Mouse (Mus musculus): Measurements from ENCODE around the gene Supt16. TPM values are rescaled to one million over a fixed set of nuclear protein-coding genes. Genes with fewer than 3 reads are reported as not detected.
A peak's percentile ranks its signal among the peaks of the same experiment; 100 is the strongest.

The Supt16 gene
- polyA plus RNA-seq, 1 experiment from 2014 or later, result 91.2 TPM

GRCm38 (mm10) chr14:52166571-52166970, 30.6 kb downstream of the Supt16 start:
- H3K36me3 ChIP-seq (replicated peaks; ENCODE audit: control insufficient read depth, insufficient read depth, low read depth, low read length), result peaks cover 14% of the 10 kb centered on the region
- H3K27ac ChIP-seq (replicated peaks; ENCODE audit: low read depth, low read length), result no peak overlapping the region
- DNase-seq (ENCODE audit: low spot score) (no peak), ATAC-seq (replicated peaks; ENCODE audit: insufficient number of reproducible peaks, low FRiP score, low TSS enrichment, low read depth) (no peak)
- no peak overlapping the region for H3K9ac ChIP-seq (replicated peaks; ENCODE audit: low read length)
- no peaks in the 10 kb centered on the region for H3K9me3 ChIP-seq (replicated peaks; ENCODE audit: control insufficient read depth, low read length)
- H3K4me3 ChIP-seq (ENCODE audit: low read depth, low read length), result no peak overlapping the region
- no peaks in the 10 kb centered on the region for H3K27me3 ChIP-seq (ENCODE audit: control insufficient read depth, insufficient read depth, low read length)
- no peaks in the 10 kb centered on the region for H3K4me1 ChIP-seq (ENCODE audit: control insufficient read depth, insufficient read depth, low read length)
- H3K4me2 ChIP-seq (ENCODE audit: low read depth, low read length), result no peak overlapping the region
- 96% methylated on average over 2 of the region's 2 CpGs for WGBS

DNA sequence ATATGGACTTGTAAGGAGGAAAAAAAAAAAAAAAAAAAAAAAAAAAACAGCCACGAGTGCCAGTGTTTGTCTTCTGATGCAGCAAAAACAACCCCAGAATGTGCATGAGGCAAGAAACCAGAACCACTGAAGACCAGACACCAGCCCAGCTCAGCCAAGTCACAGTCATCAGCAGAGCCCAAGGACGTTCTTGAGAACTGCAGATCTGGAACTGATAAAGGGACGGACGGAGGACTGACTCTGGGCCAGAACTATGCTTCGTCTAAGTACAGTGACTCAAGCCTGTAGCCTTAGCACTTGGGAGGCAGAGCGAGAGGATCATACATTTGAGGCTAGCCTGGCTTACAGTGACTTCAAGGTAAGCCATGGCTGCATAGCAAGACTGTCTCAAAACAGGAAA, 36.3 kb downstream of the Supt16 start:
- no peak overlapping the region for H3K4me2 ChIP-seq (ENCODE audit: low read depth, low read length)
- H3K4me3 ChIP-seq (ENCODE audit: low read depth, low read length), result no peak overlapping the region
- no peak overlapping the region for H3K9ac ChIP-seq (replicated peaks; ENCODE audit: low read length)
- no peaks in the 10 kb centered on the region for H3K27me3 ChIP-seq (ENCODE audit: control insufficient read depth, insufficient read depth, low read length)
- no peak overlapping the region for H3K27ac ChIP-seq (replicated peaks; ENCODE audit: low read depth, low read length)
- no peaks in the 10 kb centered on the region for H3K4me1 ChIP-seq (ENCODE audit: control insufficient read depth, insufficient read depth, low read length)
- WGBS, result 81% methylated on average over 6 of the region's 6 CpGs
- H3K36me3 ChIP-seq (replicated peaks; ENCODE audit: control insufficient read depth, insufficient read depth, low read depth, low read length), result peaks cover 19% of the 10 kb centered on the region
- DNase-seq (ENCODE audit: low spot score), result no peak
- ATAC-seq (replicated peaks; ENCODE audit: insufficient number of reproducible peaks, low FRiP score, low TSS enrichment, low read depth), result no peak
- no peaks in the 10 kb centered on the region for H3K9me3 ChIP-seq (replicated peaks; ENCODE audit: control insufficient read depth, low read length)

DNA sequence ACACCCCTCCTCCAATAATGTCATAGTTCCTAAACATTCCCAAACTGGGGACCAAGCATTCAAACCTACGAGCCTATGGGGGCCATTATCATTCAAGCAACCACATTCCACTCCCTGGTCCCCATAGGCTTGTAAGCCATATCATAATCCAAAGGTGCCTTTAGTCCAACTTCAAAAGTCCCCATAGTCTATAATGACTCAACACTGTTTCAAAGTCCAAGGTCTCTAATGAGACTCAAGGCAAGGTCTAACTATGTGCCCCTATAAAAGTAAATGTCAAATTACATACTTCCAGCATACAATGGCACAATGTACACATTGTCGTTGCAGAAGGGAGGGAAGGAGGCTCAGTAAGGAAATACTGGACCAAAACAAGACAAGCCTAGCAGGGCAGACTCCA, 42.2 kb downstream of the Supt16 start:
- Histone ChIP-seq H3K27me3 (ENCODE audit: control insufficient read depth, insufficient read depth, low read length) (no peaks in the 10 kb centered on the region), H3K4me1 (ENCODE audit: control insufficient read depth, insufficient read depth, low read length) (no peaks in the 10 kb centered on the region), H3K4me2 (ENCODE audit: low read depth, low read length) (no peak overlapping the region), H3K9ac (replicated peaks; ENCODE audit: low read length) (no peak overlapping the region), H3K36me3 (replicated peaks; ENCODE audit: control insufficient read depth, insufficient read depth, low read depth, low read length) (peaks cover 8% of the 10 kb centered on the region), H3K4me3 (ENCODE audit: low read depth, low read length) (no peak overlapping the region), H3K9me3 (replicated peaks; ENCODE audit: control insufficient read depth, low read length) (no peaks in the 10 kb centered on the region), H3K27ac (replicated peaks; ENCODE audit: low read depth, low read length) (no peak overlapping the region)
- DNase-seq (ENCODE audit: low spot score) (no peak), ATAC-seq (replicated peaks; ENCODE audit: insufficient number of reproducible peaks, low FRiP score, low TSS enrichment, low read depth) (no peak)
- WGBS, result 87% methylated on average over 2 of the region's 2 CpGs

DNA sequence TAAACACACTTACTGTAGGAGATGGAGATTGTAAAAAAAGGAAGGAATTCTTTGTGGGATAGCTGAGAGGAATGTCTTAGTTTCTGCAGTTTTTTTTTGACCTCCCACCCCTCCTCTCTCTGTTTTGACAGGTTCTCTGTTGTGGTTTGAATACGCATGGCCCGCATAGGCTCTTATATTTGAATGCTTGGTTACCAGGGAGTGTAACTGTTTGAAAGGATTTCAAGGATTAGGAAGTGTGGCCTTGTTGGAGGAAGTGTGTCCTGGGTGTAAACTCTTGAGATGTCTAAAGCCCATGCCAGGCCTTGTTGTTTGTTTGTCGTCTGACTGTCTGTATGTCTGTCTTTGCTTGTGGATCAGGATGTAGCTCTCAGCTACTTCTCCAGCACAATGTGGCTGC, 44.6 kb downstream of the Supt16 start:
- no peaks in the 10 kb centered on the region for H3K27me3 ChIP-seq (ENCODE audit: control insufficient read depth, insufficient read depth, low read length)
- H3K9ac ChIP-seq (replicated peaks; ENCODE audit: low read length), result no peak overlapping the region
- H3K4me2 ChIP-seq (ENCODE audit: low read depth, low read length), result no peak overlapping the region
- ATAC-seq (replicated peaks; ENCODE audit: insufficient number of reproducible peaks, low FRiP score, low TSS enrichment, low read depth), result no peak
- no peaks in the 10 kb centered on the region for H3K4me1 ChIP-seq (ENCODE audit: control insufficient read depth, insufficient read depth, low read length)
- 52% methylated on average over 3 of the region's 3 CpGs for WGBS
- no peaks in the 10 kb centered on the region for H3K36me3 ChIP-seq (replicated peaks; ENCODE audit: control insufficient read depth, insufficient read depth, low read depth, low read length)
- no peak for DNase-seq (ENCODE audit: low spot score)
- no peak overlapping the region for H3K4me3 ChIP-seq (ENCODE audit: low read depth, low read length)
- H3K9me3 ChIP-seq (replicated peaks; ENCODE audit: control insufficient read depth, low read length), result no peaks in the 10 kb centered on the region
- H3K27ac ChIP-seq (replicated peaks; ENCODE audit: low read depth, low read length), result no peak overlapping the region

DNA sequence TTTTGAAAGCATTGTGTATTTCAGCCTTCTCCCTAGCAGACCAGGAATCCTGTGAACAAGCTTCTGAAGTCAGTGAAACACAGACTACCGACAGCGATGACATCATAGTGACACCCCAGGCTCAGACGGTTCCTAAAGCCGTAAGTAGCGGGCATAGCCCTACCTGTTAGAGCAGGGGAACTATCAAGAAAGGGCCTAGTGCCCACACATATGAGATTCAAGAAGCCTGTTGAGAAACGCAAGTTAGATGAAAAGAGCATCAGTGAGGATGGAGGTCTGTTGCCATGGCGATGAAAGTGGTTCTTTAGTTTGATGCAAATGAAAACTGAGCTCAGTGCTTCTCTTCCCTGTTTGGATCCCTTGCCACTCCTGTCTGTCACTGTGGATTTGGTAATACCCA, 45.0 kb downstream of the Supt16 start:
- H3K4me2 ChIP-seq (ENCODE audit: low read depth, low read length), result no peak overlapping the region
- no peak overlapping the region for H3K27ac ChIP-seq (replicated peaks; ENCODE audit: low read depth, low read length)
- H3K4me3 ChIP-seq (ENCODE audit: low read depth, low read length), result no peak overlapping the region
- peak; percentile 23 for DNase-seq (ENCODE audit: low spot score)
- WGBS, result 45% methylated on average over 7 of the region's 7 CpGs
- H3K4me1 ChIP-seq (ENCODE audit: control insufficient read depth, insufficient read depth, low read length), result no peaks in the 10 kb centered on the region
- no peak for ATAC-seq (replicated peaks; ENCODE audit: insufficient number of reproducible peaks, low FRiP score, low TSS enrichment, low read depth)
- no peaks in the 10 kb centered on the region for H3K27me3 ChIP-seq (ENCODE audit: control insufficient read depth, insufficient read depth, low read length)
- H3K9ac ChIP-seq (replicated peaks; ENCODE audit: low read length), result no peak overlapping the region
- H3K36me3 ChIP-seq (replicated peaks; ENCODE audit: control insufficient read depth, insufficient read depth, low read depth, low read length), result no peaks in the 10 kb centered on the region
- no peaks in the 10 kb centered on the region for H3K9me3 ChIP-seq (replicated peaks; ENCODE audit: control insufficient read depth, low read length)

GRCm38 (mm10) chr14:52149888-52150287, 47.3 kb downstream of the Supt16 start:
- Histone ChIP-seq H3K9me3 (replicated peaks; ENCODE audit: control insufficient read depth, low read length) (no peaks in the 10 kb centered on the region), H3K4me3 (ENCODE audit: low read depth, low read length) (no peak overlapping the region), H3K9ac (replicated peaks; ENCODE audit: low read length) (no peak overlapping the region), H3K4me2 (ENCODE audit: low read depth, low read length) (no peak overlapping the region), H3K4me1 (ENCODE audit: control insufficient read depth, insufficient read depth, low read length) (no peaks in the 10 kb centered on the region), H3K36me3 (replicated peaks; ENCODE audit: control insufficient read depth, insufficient read depth, low read depth, low read length) (no peaks in the 10 kb centered on the region), H3K27me3 (ENCODE audit: control insufficient read depth, insufficient read depth, low read length) (no peaks in the 10 kb centered on the region), H3K27ac (replicated peaks; ENCODE audit: low read depth, low read length) (no peak overlapping the region)
- DNase-seq (ENCODE audit: low spot score) (no peak), ATAC-seq (replicated peaks; ENCODE audit: insufficient number of reproducible peaks, low FRiP score, low TSS enrichment, low read depth) (no peak)
- 56% methylated on average over 4 of the region's 4 CpGs for WGBS

DNA sequence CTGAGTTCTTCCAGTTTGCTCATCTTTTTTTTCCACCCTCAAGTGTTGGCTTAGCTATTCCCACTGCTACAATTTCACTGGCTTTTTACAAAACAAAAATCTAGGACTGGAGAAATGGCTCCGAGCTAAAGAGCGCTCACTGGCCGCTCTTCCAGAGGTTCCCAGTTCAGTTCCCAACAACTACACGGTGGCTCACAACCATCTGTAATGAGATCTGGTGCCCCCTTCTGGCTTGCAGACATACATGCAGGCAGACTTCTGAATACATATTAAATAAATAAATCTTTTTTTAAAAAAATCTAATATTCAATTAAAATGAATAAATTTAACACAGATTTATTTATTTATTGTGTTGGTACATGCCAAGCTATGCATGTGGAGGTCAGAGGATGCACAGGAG, 50.7 kb downstream of the Supt16 start:
- 60% methylated on average over 4 of the region's 4 CpGs for WGBS
- no peak overlapping the region for H3K27ac ChIP-seq (replicated peaks; ENCODE audit: low read depth, low read length)
- no peak overlapping the region for H3K4me3 ChIP-seq (ENCODE audit: low read depth, low read length)
- DNase-seq (ENCODE audit: low spot score) (peak; percentile 24), ATAC-seq (replicated peaks; ENCODE audit: insufficient number of reproducible peaks, low FRiP score, low TSS enrichment, low read depth) (no peak)
- H3K4me2 ChIP-seq (ENCODE audit: low read depth, low read length), result no peak overlapping the region
- no peaks in the 10 kb centered on the region for H3K4me1 ChIP-seq (ENCODE audit: control insufficient read depth, insufficient read depth, low read length)
- H3K27me3 ChIP-seq (ENCODE audit: control insufficient read depth, insufficient read depth, low read length), result no peaks in the 10 kb centered on the region
- no peak overlapping the region for H3K9ac ChIP-seq (replicated peaks; ENCODE audit: low read length)
- no peaks in the 10 kb centered on the region for H3K9me3 ChIP-seq (replicated peaks; ENCODE audit: control insufficient read depth, low read length)
- H3K36me3 ChIP-seq (replicated peaks; ENCODE audit: control insufficient read depth, insufficient read depth, low read depth, low read length), result no peaks in the 10 kb centered on the region

DNA sequence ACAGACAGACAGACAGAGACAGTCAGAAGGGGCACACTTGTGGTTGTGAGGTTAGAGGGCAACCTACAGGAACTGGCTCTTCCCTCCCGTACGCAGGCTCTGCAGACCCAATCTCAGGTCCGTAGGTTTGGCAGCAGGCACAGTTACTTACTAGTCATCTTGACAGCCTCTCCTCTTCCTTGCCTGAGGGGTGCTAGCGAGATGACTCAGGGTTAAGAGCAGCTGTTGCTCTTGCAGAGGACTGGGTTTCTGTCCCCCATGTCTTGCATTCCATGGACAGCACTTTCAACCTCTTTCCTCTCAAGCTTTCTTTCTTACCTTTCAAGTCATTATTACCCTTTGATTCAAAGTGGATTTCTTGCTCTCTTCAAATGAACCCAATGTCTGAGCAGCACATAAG, 53.1 kb downstream of the Supt16 start:
- ATAC-seq (replicated peaks; ENCODE audit: insufficient number of reproducible peaks, low FRiP score, low TSS enrichment, low read depth) (no peak), DNase-seq (ENCODE audit: low spot score) (no peak)
- Histone ChIP-seq H3K27ac (replicated peaks; ENCODE audit: low read depth, low read length) (no peak overlapping the region), H3K4me1 (ENCODE audit: control insufficient read depth, insufficient read depth, low read length) (no peaks in the 10 kb centered on the region), H3K9ac (replicated peaks; ENCODE audit: low read length) (no peak overlapping the region), H3K4me3 (ENCODE audit: low read depth, low read length) (no peak overlapping the region), H3K9me3 (replicated peaks; ENCODE audit: control insufficient read depth, low read length) (no peaks in the 10 kb centered on the region), H3K27me3 (ENCODE audit: control insufficient read depth, insufficient read depth, low read length) (no peaks in the 10 kb centered on the region), H3K4me2 (ENCODE audit: low read depth, low read length) (no peak overlapping the region), H3K36me3 (replicated peaks; ENCODE audit: control insufficient read depth, insufficient read depth, low read depth, low read length) (no peaks in the 10 kb centered on the region)
- WGBS, result 70% methylated on average over 4 of the region's 4 CpGs
